ENCODE assay signal across 8 mouse cellular contexts in genomic region chr3:69156484-69156883, GRCm38 (mm10). TPM values are rescaled to one million over a fixed set of nuclear protein-coding genes. Genes with fewer than 3 reads are reported as not detected.
DNase-seq lines count a peak whose midpoint lies in the region; ATAC-seq and TF ChIP-seq lines count a peak whose summit lies in the region.

No protein-coding gene starts in this region.

- TF ChIP-seq CTCF in gastrocnemius, adult 2 months (IDR thresholded peaks at IDR 0.05) = no peak

- ATAC-seq in CD4-positive, CD25-positive, alpha-beta regulatory T cell, adult 4 months = peak; percentile 89
- peak; percentile 85 to 90 for ATAC-seq in hematopoietic stem cell, adult 5-6 weeks (replicated peaks in 1 of 2; ENCODE audit: insufficient read depth in 1 of 2, low FRiP score in 2 of 2, low TSS enrichment in 1 of 2, low read depth in 1 of 2, poor library complexity in 2 of 2, severe bottlenecking in 2 of 2)
- ATAC-seq in midbrain, embryonic 13.5 days = no peak

- intact Hi-C loops in gastrocnemius, adult 2 months (cut with DNase I) = no loop called here

- DNase-seq in gastrocnemius, adult 2 months = peak; percentile 49
- DNase-seq in gastrocnemius, adult 8-10 months (ENCODE audit: low spot score in 2 of 2) = no peak
- DNase-seq in skeletal muscle tissue, adult 2 months (ENCODE audit: low read depth, low spot score) = peak; percentile 43
- no peak for DNase-seq in cerebellum, postnatal 25 days
- DNase-seq in cerebellum, adult 18-20 months = no peak

- H3K9me3 ChIP-seq in midbrain, embryonic 13.5 days = no peaks in the 10 kb centered on the region

- WGBS in midbrain, embryonic 13.5 days = 82% methylated on average over 13 of the region's 13 CpGs

- no peaks in the 10 kb centered on the region for H3K4me1 ChIP-seq in midbrain, embryonic 13.5 days (replicated peaks)

- no peak overlapping the region for H3K4me2 ChIP-seq in midbrain, embryonic 13.5 days (replicated peaks)

- no peak overlapping the region for H3K9ac ChIP-seq in midbrain, embryonic 13.5 days (replicated peaks)

- H3K27me3 ChIP-seq in midbrain, embryonic 13.5 days = no peaks in the 10 kb centered on the region

- H3K36me3 ChIP-seq in midbrain, embryonic 13.5 days = no peaks in the 10 kb centered on the region

- no peak overlapping the region for H3K4me3 ChIP-seq in gastrocnemius, adult 2 months
- H3K4me3 ChIP-seq in midbrain, embryonic 13.5 days (replicated peaks) = no peak overlapping the region

- 0 out of 2 replicates have a peak overlapping the region, but pooled peaks have one; percentile 20 for H3K27ac ChIP-seq in gastrocnemius, adult 2 months
- H3K27ac ChIP-seq in midbrain, embryonic 13.5 days = no peak overlapping the region

RNA-seq across cellular contexts. Expression of gene Kpna4, which starts 29.6 kb away (rescaled TPM):
- total RNA-seq in gastrocnemius, adult 2 months (2021) = 100 to 1,000 TPM; 119 TPM
- 100 to 1,000 TPM; 121 to 151 (median 135) TPM for total RNA-seq in gastrocnemius, adult 8-10 months (2022)
- 10 to 100 TPM; 27.6 to 39.6 TPM for polyA plus RNA-seq in CD4-positive, CD25-positive, alpha-beta regulatory T cell, adult 4 months (2017; shearing (Covaris generic))
- total RNA-seq in hematopoietic stem cell, adult 5-6 weeks (2017) = 63.7 and 70.6 TPM in 2 replicates
- 35.4 and 38.6 TPM in 2 replicates for polyA plus RNA-seq in midbrain, embryonic 13.5 days (2015; fragmentation: Nextera tagmentation; extraction: Ambion mirVana)

Comparison
In these comparisons a context has a peak if more than half of its experiments do, and no peak if none do; other contexts are left out.
1. DNase-seq: peak in gastrocnemius, adult 2 months (single experiment) and skeletal muscle tissue, adult 2 months (single experiment); none in gastrocnemius, adult 8-10 months (0 of 2), cerebellum, postnatal 25 days (0 of 2) and cerebellum, adult 18-20 months (0 of 2).